Mouse (Mus musculus): Measurements from ENCODE around the gene Smarcd1.

- TF ChIP-seq CTCF (IDR thresholded peaks at IDR 0.05; ENCODE audit: control insufficient read depth, insufficient read depth, insufficient read length) (no peak), MYOG (IDR thresholded peaks at IDR 0.05; ENCODE audit: control insufficient read depth, extremely low read depth, insufficient read length) (no peak), MYOD1 (IDR thresholded peaks at IDR 0.05; ENCODE audit: control insufficient read depth, insufficient read length, low read depth) (no peak), USF1 (IDR thresholded peaks at IDR 0.05; ENCODE audit: low read depth) (no peak), CEBPB (IDR thresholded peaks at IDR 0.05; ENCODE audit: low read depth) (no peak), MAX (IDR thresholded peaks at IDR 0.05) (no peak)
These were observed 6.2 kb downstream of the Smarcd1 start for GRCm38 (mm10) chr15:99708176-99708575.
